Mouse (Mus musculus) forebrain, embryonic 12.5 days (tissue): Measurements from ENCODE around the gene Top1. TPM values are rescaled to one million over a fixed set of nuclear protein-coding genes. Genes with fewer than 3 reads are reported as not detected.

Source experiments
- ATAC-seq: fragments of 200-750 bp; cut with Nextera tagmentation; 2 replicates; pipeline ENCODE4 v1.8.0; 2017; ENCODE audit warnings: moderate TSS enrichment; ENCODE audit not compliant: low FRiP score
- H3K27ac ChIP-seq: fragments of 300-500 bp; sonication (generic); 2 replicates; pipeline ENCODE4 v1.5.1; 2016; ENCODE audit warnings: mild to moderate bottlenecking
- H3K27me3 ChIP-seq: fragments of 300-500 bp; sonication (generic); 2 replicates; pipeline ENCODE4 v1.6.1; 2016; ENCODE audit warnings: mild to moderate bottlenecking
- H3K36me3 ChIP-seq: fragments of 300-500 bp; sonication (generic); replicated peaks from 2 replicates; pipeline ENCODE4 v1.6.1; 2016; ENCODE audit warnings: mild to moderate bottlenecking
- H3K4me1 ChIP-seq: fragments of 300-500 bp; sonication (generic); 2 replicates; pipeline ENCODE4 v1.6.1; 2016
- H3K4me2 ChIP-seq: fragments of 300-500 bp; sonication (generic); 2 replicates; pipeline ENCODE4 v1.6.1; 2016; ENCODE audit warnings: mild to moderate bottlenecking, moderate library complexity
- H3K4me3 ChIP-seq: fragments of 300-500 bp; sonication (generic); replicated peaks from 2 replicates; pipeline ENCODE4 v1.5.1; 2016; ENCODE audit warnings: mild to moderate bottlenecking
- H3K9ac ChIP-seq: fragments of 300-500 bp; sonication (generic); 2 replicates; pipeline ENCODE4 v1.6.1; 2016; ENCODE audit warnings: mild to moderate bottlenecking
- H3K9me3 ChIP-seq: fragments of 300-500 bp; sonication (generic); 2 replicates; pipeline ENCODE4 v1.6.1; 2016
- WGBS: fragments of 180-500 bp; shearing (Covaris S2); methylation state at CpG from one replicate; pipeline ENCODE4 v1.1.7; 2016; 5-methylcytosine and 5-hydroxymethylcytosine counted together
- polyA plus RNA-seq: library from polyadenylated mRNA; unstranded; fragments of >200 nt; fragmentation: Nextera tagmentation; extraction: Ambion mirVana; gene quantifications from 2 replicates; pipeline ENCODE4 v1.2.1, GENCODE M21; 2016

Top1 gene
- polyA plus RNA-seq, 1 experiment from 2014 or later = 146 TPM

- no peaks in the 10 kb centered on the region for H3K27me3 ChIP-seq
Observed at GRCm38 (mm10) chr2:160739647-160740356, 94.1 kb downstream of the Top1 start.

GRCm38 (mm10) chr2:160740521-160741156, 95.0 kb downstream of the Top1 start:
- H3K36me3 ChIP-seq = peaks cover 41% of the 10 kb centered on the region

More at GRCm38 (mm10) chr2:160739647-160740356, 94.1 kb downstream of the Top1 start:
- no peak overlapping the region for H3K9ac ChIP-seq
- H3K4me1 ChIP-seq = peaks cover 57% of the 10 kb centered on the region
- H3K36me3 ChIP-seq = peaks cover 49% of the 10 kb centered on the region
- no peak overlapping the region for H3K4me3 ChIP-seq
- 0 out of 2 replicates have a peak overlapping the region, but pooled peaks have one; percentile 46 for H3K27ac ChIP-seq
- H3K4me2 ChIP-seq = no peak overlapping the region
- 57% methylated on average over 2 of the region's 2 CpGs for WGBS
- peak; percentile 24; the same call in 1 of the 2 replicates for ATAC-seq
- H3K9me3 ChIP-seq = no peaks in the 10 kb centered on the region

GRCm38 (mm10) chr2:160741580-160741979, 95.9 kb downstream of the Top1 start:
- no peaks in the 10 kb centered on the region for H3K27me3 ChIP-seq
- WGBS = 83% methylated on average over 3 of the region's 3 CpGs
- H3K4me1 ChIP-seq = peaks cover 42% of the 10 kb centered on the region
- no peaks in the 10 kb centered on the region for H3K9me3 ChIP-seq
- H3K36me3 ChIP-seq = peaks cover 41% of the 10 kb centered on the region
- H3K4me2 ChIP-seq = no peak overlapping the region
- no peak overlapping the region for H3K9ac ChIP-seq
- H3K4me3 ChIP-seq = no peak overlapping the region
- no peak for ATAC-seq
- 0 out of 2 replicates have a peak overlapping the region, but pooled peaks have one; percentile 21 for H3K27ac ChIP-seq

More at GRCm38 (mm10) chr2:160740521-160741156, 95.0 kb downstream of the Top1 start:
- Histone ChIP-seq H3K4me1 (peaks cover 49% of the 10 kb centered on the region), H3K27ac (peak overlapping the region; percentile 59), H3K9ac (no peak overlapping the region), H3K27me3 (no peaks in the 10 kb centered on the region), H3K9me3 (no peaks in the 10 kb centered on the region), H3K4me3 (no peak overlapping the region), H3K4me2 (no peak overlapping the region)
- ATAC-seq = peak; percentile 59; the same call in 1 of the 2 replicates
- WGBS = 56% methylated on average over 11 of the region's 11 CpGs

- Histone ChIP-seq H3K27ac (no peak overlapping the region; the same call in 1 of the 2 replicates), H3K4me3 (no peak overlapping the region), H3K4me1 (peaks cover 42% of the 10 kb centered on the region), H3K9me3 (no peaks in the 10 kb centered on the region), H3K9ac (no peak overlapping the region), H3K36me3 (peaks cover 41% of the 10 kb centered on the region), H3K27me3 (no peaks in the 10 kb centered on the region), H3K4me2 (no peak overlapping the region)
- WGBS = 88% methylated on average over 1 of the region's 1 CpGs
- no peak for ATAC-seq
Observed at GRCm38 (mm10) chr2:160742161-160742609, 96.5 kb downstream of the Top1 start.

GRCm38 (mm10) chr2:160744040-160744822, 98.5 kb downstream of the Top1 start:
- Histone ChIP-seq H3K36me3 (peaks cover 48% of the 10 kb centered on the region), H3K4me1 (peaks cover 25% of the 10 kb centered on the region), H3K27ac (no peak overlapping the region), H3K4me3 (no peak overlapping the region), H3K27me3 (no peaks in the 10 kb centered on the region), H3K9me3 (no peaks in the 10 kb centered on the region), H3K4me2 (no peak overlapping the region), H3K9ac (no peak overlapping the region)
- no peak for ATAC-seq
- 92% methylated on average over 7 of the region's 7 CpGs for WGBS

- peaks cover 20% of the 10 kb centered on the region for H3K4me1 ChIP-seq
- 90% methylated on average over 5 of the region's 5 CpGs for WGBS
- ATAC-seq = no peak
Observed at GRCm38 (mm10) chr2:160744823-160745210, 99.1 kb downstream of the Top1 start.

GRCm38 (mm10) chr2:160745497-160745896, 99.8 kb downstream of the Top1 start:
- peaks cover 13% of the 10 kb centered on the region for H3K4me1 ChIP-seq
- no peak overlapping the region for H3K4me2 ChIP-seq
- H3K36me3 ChIP-seq = peaks cover 53% of the 10 kb centered on the region
- H3K9ac ChIP-seq = no peak overlapping the region
- no peak overlapping the region for H3K27ac ChIP-seq
- 100% methylated on average over 1 of the region's 1 CpGs for WGBS
- no peaks in the 10 kb centered on the region for H3K27me3 ChIP-seq
- H3K9me3 ChIP-seq = no peaks in the 10 kb centered on the region
- no peak overlapping the region for H3K4me3 ChIP-seq
- ATAC-seq = no peak

More at GRCm38 (mm10) chr2:160744823-160745210, 99.1 kb downstream of the Top1 start:
- no peaks in the 10 kb centered on the region for H3K27me3 ChIP-seq
- no peak overlapping the region for H3K27ac ChIP-seq
- peaks cover 49% of the 10 kb centered on the region for H3K36me3 ChIP-seq
- no peak overlapping the region for H3K4me3 ChIP-seq
- H3K9me3 ChIP-seq = no peaks in the 10 kb centered on the region
- H3K4me2 ChIP-seq = no peak overlapping the region
- H3K9ac ChIP-seq = no peak overlapping the region

- Histone ChIP-seq H3K4me3 (no peak overlapping the region), H3K9me3 (no peaks in the 10 kb centered on the region), H3K27ac (no peak overlapping the region), H3K4me1 (peaks cover 1% of the 10 kb centered on the region; the same call in 1 of the 2 replicates), H3K9ac (no peak overlapping the region), H3K36me3 (peaks cover 65% of the 10 kb centered on the region), H3K27me3 (no peaks in the 10 kb centered on the region), H3K4me2 (no peak overlapping the region)
- no peak for ATAC-seq
- 97% methylated on average over 5 of the region's 5 CpGs for WGBS
Observed at GRCm38 (mm10) chr2:160746637-160747036, 100.9 kb downstream of the Top1 start.

- no peaks in the 10 kb centered on the region for H3K4me1 ChIP-seq
- no peak overlapping the region for H3K9ac ChIP-seq
- no peak overlapping the region for H3K27ac ChIP-seq
- no peak overlapping the region for H3K4me2 ChIP-seq
- H3K4me3 ChIP-seq = no peak overlapping the region
- peaks cover 69% of the 10 kb centered on the region for H3K36me3 ChIP-seq
- 93% methylated on average over 10 of the region's 10 CpGs for WGBS
- no peaks in the 10 kb centered on the region for H3K9me3 ChIP-seq
- no peaks in the 10 kb centered on the region for H3K27me3 ChIP-seq
- no peak for ATAC-seq
Observed at GRCm38 (mm10) chr2:160747075-160747474, 101.4 kb downstream of the Top1 start.

GRCm38 (mm10) chr2:160756583-160757203, 111.0 kb downstream of the Top1 start:
- H3K36me3 ChIP-seq = peaks cover 99% of the 10 kb centered on the region
- H3K4me3 ChIP-seq = no peak overlapping the region
- H3K4me1 ChIP-seq = no peaks in the 10 kb centered on the region
- whole genome bisulfite sequencing = 94% methylated on average over 6 of the region's 6 CpGs
- ATAC-seq = no peak
- H3K4me2 ChIP-seq = no peak overlapping the region
- H3K9me3 ChIP-seq = no peaks in the 10 kb centered on the region
- no peaks in the 10 kb centered on the region for H3K27me3 ChIP-seq
- no peak overlapping the region for H3K9ac ChIP-seq
- H3K27ac ChIP-seq = no peak overlapping the region

GRCm38 (mm10) chr2:160760433-160761184, 114.9 kb downstream of the Top1 start:
- Histone ChIP-seq H3K27ac (no peak overlapping the region), H3K4me2 (no peak overlapping the region), H3K4me3 (no peak overlapping the region), H3K36me3 (peaks cover 96% of the 10 kb centered on the region), H3K9ac (no peak overlapping the region), H3K4me1 (no peaks in the 10 kb centered on the region), H3K27me3 (no peaks in the 10 kb centered on the region), H3K9me3 (no peaks in the 10 kb centered on the region)
- 90% methylated on average over 9 of the region's 9 CpGs for WGBS
- no peak for ATAC-seq
